Mouse (Mus musculus) brown adipose tissue, adult 24 weeks (tissue): ENCODE measurements around the gene Pim1. TPM values are rescaled to one million over a fixed set of nuclear protein-coding genes. Genes with fewer than 3 reads are reported as not detected.

Experiments
- polyA plus RNA-seq: library from polyadenylated mRNA; stranded (reverse); fragments of >200 nt; gene quantifications from 2 replicates; pipeline ENCODE4 v1.2.4, GENCODE M21; 2012; ENCODE audit not compliant: missing spikeins, insufficient read depth, insufficient read length

The Pim1 gene
- polyA plus RNA-seq, 1 experiment, result 152 TPM

Other genes with a start within 250 kb of the Pim1 start
- gene Ppil1, start 226.6 kb upstream of the Pim1 start, polyA plus RNA-seq, result 20.1 and 20.9 TPM in 2 replicates
- 180 and 221 TPM in 2 replicates for gene BC004004, start 222.0 kb upstream of the Pim1 start, polyA plus RNA-seq
- gene Pi16, start 173.1 kb upstream of the Pim1 start, polyA plus RNA-seq, result 32.6 and 73.5 TPM in 2 replicates
- 261 and 305 TPM in 2 replicates for gene Mtch1, start 142.8 kb upstream of the Pim1 start, polyA plus RNA-seq
- 2.1 and 3.4 TPM in 2 replicates for gene Fgd2, start 129.8 kb upstream of the Pim1 start, polyA plus RNA-seq
- gene Gm17657, start 58.9 kb downstream of the Pim1 start, polyA plus RNA-seq, result not detected in 2 replicates
- gene Tbc1d22b, start 59.0 kb downstream of the Pim1 start, polyA plus RNA-seq, result 7.2 and 8.4 TPM in 2 replicates
- gene Tmem217, start 61.6 kb downstream of the Pim1 start, polyA plus RNA-seq, result not detected in 2 replicates
- gene Rnf8, start 124.0 kb downstream of the Pim1 start, polyA plus RNA-seq, result 11.0 and 11.7 TPM in 2 replicates
- gene Gm28043, start 124.1 kb downstream of the Pim1 start, polyA plus RNA-seq, result 0.48 and 1.0 TPM in 2 replicates
- 23.9 and 27.6 TPM in 2 replicates for gene Cmtr1, start 169.8 kb downstream of the Pim1 start, polyA plus RNA-seq
- gene Ccdc167, start 226.3 kb downstream of the Pim1 start, polyA plus RNA-seq, result 14.6 and 20.1 TPM in 2 replicates